Mouse (Mus musculus) heart, embryonic 10.5 days (tissue): Measurements from ENCODE around the gene Spg21. TPM values are rescaled to one million over a fixed set of nuclear protein-coding genes. Genes with fewer than 3 reads are reported as not detected.

Experiments
- DNase-seq: peaks from one replicate; pipeline ENCODE4 v3.0.0-alpha.2; 2017; ENCODE audit warnings: low spot score
- H3K27ac ChIP-seq: fragments of 300-500 bp; sonication (generic); 2 replicates; pipeline ENCODE4 v1.5.1; 2016; ENCODE audit warnings: mild to moderate bottlenecking
- H3K27me3 ChIP-seq: fragments of 300-500 bp; sonication (generic); 2 replicates; pipeline ENCODE4 v1.6.1; 2016; ENCODE audit warnings: mild to moderate bottlenecking; ENCODE audit not compliant: poor library complexity, insufficient read depth, severe bottlenecking
- H3K36me3 ChIP-seq: fragments of 300-500 bp; sonication (generic); 2 replicates; pipeline ENCODE4 v1.6.1; 2016; ENCODE audit warnings: mild to moderate bottlenecking, moderate library complexity
- H3K4me1 ChIP-seq: fragments of 300-500 bp; sonication (generic); 2 replicates; pipeline ENCODE4 v1.6.1; 2016; ENCODE audit warnings: mild to moderate bottlenecking
- H3K4me3 ChIP-seq: fragments of 300-500 bp; sonication (generic); 2 replicates; pipeline ENCODE4 v1.5.1; 2016; ENCODE audit warnings: mild to moderate bottlenecking, moderate library complexity
- H3K9me3 ChIP-seq: fragments of 300-500 bp; sonication (generic); 2 replicates; pipeline ENCODE4 v1.6.1; 2016; ENCODE audit warnings: mild to moderate bottlenecking, moderate library complexity
- WGBS: fragments of 180-500 bp; shearing (Covaris S2); methylation state at CpG from one replicate; pipeline ENCODE4 v1.1.7; 2016; 5-methylcytosine and 5-hydroxymethylcytosine counted together
- polyA plus RNA-seq: library from polyadenylated mRNA; unstranded; fragments of >200 nt; fragmentation: Nextera tagmentation; extraction: Ambion mirVana; gene quantifications from 2 replicates; pipeline ENCODE4 v1.2.1, GENCODE M21; 2016

Spg21 gene
- polyA plus RNA-seq, 1 experiment from 2014 or later = 71.1 TPM

GRCm38 (mm10) chr9:65435671-65436301 lies 25.0 kb upstream of the Spg21 start, which contains the start of gene Mtfmt:
Mtfmt (plus strand) TSS chr9:65435782.
- Histone ChIP-seq H3K27ac (peak within 1 kb of the TSS; percentile 91), H3K36me3 (peaks cover 22% of the 10 kb centered on the region), H3K27me3 (peaks cover 4% of the 10 kb centered on the region; the same call in 1 of the 2 replicates), H3K9me3 (no peaks in the 10 kb centered on the region), H3K4me3 (peak within 1 kb of the TSS; percentile 98), H3K4me1 (0 out of 2 replicates have a peak, but pooled peaks cover 9% of the 10 kb centered on the region)
- DNase-seq = peak; percentile 96
- under 1% methylated on average over 54 of the region's 54 CpGs for WGBS

GRCm38 (mm10) chr9:65444692-65445091 lies 16.1 kb upstream of the Spg21 start:
- Histone ChIP-seq H3K27me3 (no peaks in the 10 kb centered on the region), H3K36me3 (peaks cover 80% of the 10 kb centered on the region), H3K27ac (no peak overlapping the region), H3K4me1 (no peaks in the 10 kb centered on the region), H3K9me3 (no peaks in the 10 kb centered on the region), H3K4me3 (no peak overlapping the region)
- DNase-seq = no peak
- WGBS = 95% methylated on average over 4 of the region's 4 CpGs

GRCm38 (mm10) chr9:65447951-65448350 lies 12.8 kb upstream of the Spg21 start:
- no peaks in the 10 kb centered on the region for H3K4me1 ChIP-seq
- no peak overlapping the region for H3K4me3 ChIP-seq
- no peaks in the 10 kb centered on the region for H3K9me3 ChIP-seq
- no peaks in the 10 kb centered on the region for H3K27me3 ChIP-seq
- H3K27ac ChIP-seq = no peak overlapping the region
- peaks cover 84% of the 10 kb centered on the region for H3K36me3 ChIP-seq
- DNase-seq = no peak
- WGBS = 83% methylated on average over 6 of the region's 6 CpGs

GRCm38 (mm10) chr9:65458975-65459374 lies 1.8 kb upstream of the Spg21 start:
- Histone ChIP-seq H3K27ac (no peak overlapping the region), H3K36me3 (0 out of 2 replicates have a peak, but pooled peaks cover under 1% of the 10 kb centered on the region), H3K9me3 (no peaks in the 10 kb centered on the region), H3K4me1 (peaks cover 29% of the 10 kb centered on the region), H3K27me3 (no peaks in the 10 kb centered on the region), H3K4me3 (no peak overlapping the region)
- 86% methylated on average over 2 of the region's 2 CpGs for WGBS
- no peak for DNase-seq

- H3K4me3 ChIP-seq = peak overlapping the region; percentile 90
- no peak for DNase-seq
- H3K4me1 ChIP-seq = peaks cover 29% of the 10 kb centered on the region
- H3K36me3 ChIP-seq = peaks cover 8% of the 10 kb centered on the region; the same call in 1 of the 2 replicates
- WGBS = 59% methylated on average over 3 of the region's 3 CpGs
- H3K27ac ChIP-seq = peak overlapping the region; percentile 92
- no peaks in the 10 kb centered on the region for H3K27me3 ChIP-seq
- H3K9me3 ChIP-seq = no peaks in the 10 kb centered on the region
Measured at GRCm38 (mm10) chr9:65460198-65460597, 549 bp upstream of the Spg21 start.

- Histone ChIP-seq H3K27ac (no peak overlapping the region), H3K4me1 (peaks cover 29% of the 10 kb centered on the region), H3K36me3 (peaks cover 18% of the 10 kb centered on the region), H3K9me3 (no peaks in the 10 kb centered on the region), H3K4me3 (no peak overlapping the region), H3K27me3 (no peaks in the 10 kb centered on the region)
- no peak for DNase-seq
- WGBS = 74% methylated on average over 5 of the region's 5 CpGs
Measured at GRCm38 (mm10) chr9:65462544-65462943, 1.8 kb downstream of the Spg21 start.

- no peaks in the 10 kb centered on the region for H3K9me3 ChIP-seq
- 88% methylated on average over 6 of the region's 6 CpGs for WGBS
- H3K4me3 ChIP-seq = no peak overlapping the region
- no peak overlapping the region for H3K27ac ChIP-seq
- H3K4me1 ChIP-seq = peaks cover 29% of the 10 kb centered on the region
- no peaks in the 10 kb centered on the region for H3K27me3 ChIP-seq
- H3K36me3 ChIP-seq = peaks cover 20% of the 10 kb centered on the region
- DNase-seq = no peak
Measured at GRCm38 (mm10) chr9:65464161-65464560, 3.4 kb downstream of the Spg21 start.

GRCm38 (mm10) chr9:65465241-65465640 lies 4.5 kb downstream of the Spg21 start:
- Histone ChIP-seq H3K27ac (no peak overlapping the region), H3K4me1 (peaks cover 27% of the 10 kb centered on the region), H3K36me3 (peaks cover 28% of the 10 kb centered on the region), H3K9me3 (no peaks in the 10 kb centered on the region), H3K4me3 (no peak overlapping the region), H3K27me3 (no peaks in the 10 kb centered on the region)
- DNase-seq = no peak
- 92% methylated on average over 2 of the region's 2 CpGs for WGBS

- Histone ChIP-seq H3K4me1 (peaks cover 4% of the 10 kb centered on the region; the same call in 1 of the 2 replicates), H3K27me3 (no peaks in the 10 kb centered on the region), H3K27ac (no peak overlapping the region), H3K9me3 (no peaks in the 10 kb centered on the region), H3K4me3 (no peak overlapping the region), H3K36me3 (peaks cover 39% of the 10 kb centered on the region)
- WGBS = 71% methylated on average over 11 of the region's 11 CpGs
- no peak for DNase-seq
Measured at GRCm38 (mm10) chr9:65467686-65468085, 6.9 kb downstream of the Spg21 start.

GRCm38 (mm10) chr9:65472769-65473168 lies 12.0 kb downstream of the Spg21 start:
- WGBS = 85% methylated on average over 4 of the region's 4 CpGs
- DNase-seq = no peak
- Histone ChIP-seq H3K27me3 (no peaks in the 10 kb centered on the region), H3K27ac (no peak overlapping the region), H3K4me1 (no peaks in the 10 kb centered on the region; the same call in 1 of the 2 replicates), H3K9me3 (no peaks in the 10 kb centered on the region), H3K4me3 (no peak overlapping the region), H3K36me3 (peaks cover 62% of the 10 kb centered on the region)

GRCm38 (mm10) chr9:65479158-65479557 lies 18.4 kb downstream of the Spg21 start:
- H3K4me3 ChIP-seq = no peak overlapping the region
- H3K27me3 ChIP-seq = no peaks in the 10 kb centered on the region
- WGBS = 81% methylated on average over 8 of the region's 8 CpGs
- peaks cover 85% of the 10 kb centered on the region for H3K36me3 ChIP-seq
- H3K9me3 ChIP-seq = no peaks in the 10 kb centered on the region
- no peak for DNase-seq
- H3K27ac ChIP-seq = no peak overlapping the region
- no peaks in the 10 kb centered on the region for H3K4me1 ChIP-seq

- Histone ChIP-seq H3K4me1 (no peaks in the 10 kb centered on the region), H3K4me3 (no peak overlapping the region), H3K27me3 (no peaks in the 10 kb centered on the region), H3K36me3 (peaks cover 85% of the 10 kb centered on the region), H3K27ac (no peak overlapping the region), H3K9me3 (no peaks in the 10 kb centered on the region)
- no peak for DNase-seq
- WGBS = 75% methylated on average over 5 of the region's 5 CpGs
Measured at GRCm38 (mm10) chr9:65480071-65480470, 19.3 kb downstream of the Spg21 start.

- Histone ChIP-seq H3K4me3 (no peak overlapping the region), H3K9me3 (no peaks in the 10 kb centered on the region), H3K27me3 (no peaks in the 10 kb centered on the region), H3K36me3 (peaks cover 24% of the 10 kb centered on the region), H3K27ac (no peak overlapping the region), H3K4me1 (no peaks in the 10 kb centered on the region)
- no peak for DNase-seq
- WGBS = 81% methylated on average over 3 of the region's 3 CpGs
Measured at GRCm38 (mm10) chr9:65491476-65491875, 30.7 kb downstream of the Spg21 start.

GRCm38 (mm10) chr9:65492351-65492750 lies 31.6 kb downstream of the Spg21 start:
- WGBS = 80% methylated on average over 2 of the region's 2 CpGs

More at GRCm38 (mm10) chr9:65492351-65492750, 31.6 kb downstream of the Spg21 start:
- H3K4me1 ChIP-seq = no peaks in the 10 kb centered on the region
- H3K27me3 ChIP-seq = no peaks in the 10 kb centered on the region
- no peak for DNase-seq
- peaks cover 17% of the 10 kb centered on the region for H3K36me3 ChIP-seq
- no peak overlapping the region for H3K4me3 ChIP-seq
- no peaks in the 10 kb centered on the region for H3K9me3 ChIP-seq
- no peak overlapping the region for H3K27ac ChIP-seq
